Mouse (Mus musculus): ENCODE data around the gene 1810046K07Rik.

The 1810046K07Rik gene

GRCm38 (mm10) chr9:51328731-51329130 lies at the start of gene 1810046K07Rik:
Gene 1810046K07Rik, minus strand, starts transcription at chr9:51328917.
- no peak for DNase-seq (ENCODE audit: extremely low read depth, low read depth)

DNA sequence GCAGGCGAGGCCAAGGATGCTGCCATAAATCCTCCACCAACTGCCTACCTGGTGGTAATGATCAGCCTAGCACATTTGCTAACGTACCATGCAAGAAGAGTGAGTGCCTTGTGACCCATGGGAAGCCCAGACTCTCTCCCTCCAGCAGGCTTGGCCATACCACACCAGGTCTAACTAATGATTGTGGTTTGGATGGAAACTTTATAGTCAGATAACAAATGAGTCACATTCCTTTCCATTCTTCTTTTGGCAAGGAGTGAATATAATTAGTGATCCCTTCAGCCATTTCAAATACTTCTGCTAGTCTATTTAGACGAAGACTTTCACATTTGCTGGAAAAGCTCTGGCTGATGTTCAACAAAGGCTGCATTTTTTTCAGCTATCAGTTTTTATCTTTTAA lies 40.8 kb upstream of the 1810046K07Rik start:
- DNase-seq (ENCODE audit: extremely low read depth, low read depth) = no peak

DNA sequence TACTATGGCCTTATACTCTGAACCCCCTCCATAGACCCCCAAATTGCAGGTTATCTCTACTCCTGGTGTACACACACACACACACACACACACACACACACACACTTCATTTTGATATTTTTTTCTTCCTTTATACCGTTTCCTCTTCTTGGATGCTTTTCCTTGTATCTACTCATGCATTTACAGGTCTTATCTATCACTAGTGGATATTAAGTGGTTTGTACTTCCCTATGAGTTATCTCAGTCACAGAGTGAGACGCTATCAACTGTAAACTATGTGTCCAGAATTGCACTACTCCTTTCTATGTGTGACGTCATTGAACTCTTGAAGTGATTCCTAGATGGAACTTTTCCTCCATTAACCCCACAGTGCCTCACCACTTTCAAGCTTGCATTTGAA lies 38.4 kb upstream of the 1810046K07Rik start:
- DNase-seq (ENCODE audit: extremely low read depth, low read depth) = no peak

- DNase-seq (ENCODE audit: extremely low read depth, low read depth) = no peak
These were observed 35.3 kb upstream of the 1810046K07Rik start for GRCm38 (mm10) chr9:51364059-51364458.

- no peak for DNase-seq (ENCODE audit: extremely low read depth, low read depth)
These were observed 24.8 kb upstream of the 1810046K07Rik start for GRCm38 (mm10) chr9:51353511-51353910.

- DNase-seq (ENCODE audit: extremely low read depth, low read depth) = no peak
These were observed 24.2 kb upstream of the 1810046K07Rik start for GRCm38 (mm10) chr9:51352896-51353295.

DNA sequence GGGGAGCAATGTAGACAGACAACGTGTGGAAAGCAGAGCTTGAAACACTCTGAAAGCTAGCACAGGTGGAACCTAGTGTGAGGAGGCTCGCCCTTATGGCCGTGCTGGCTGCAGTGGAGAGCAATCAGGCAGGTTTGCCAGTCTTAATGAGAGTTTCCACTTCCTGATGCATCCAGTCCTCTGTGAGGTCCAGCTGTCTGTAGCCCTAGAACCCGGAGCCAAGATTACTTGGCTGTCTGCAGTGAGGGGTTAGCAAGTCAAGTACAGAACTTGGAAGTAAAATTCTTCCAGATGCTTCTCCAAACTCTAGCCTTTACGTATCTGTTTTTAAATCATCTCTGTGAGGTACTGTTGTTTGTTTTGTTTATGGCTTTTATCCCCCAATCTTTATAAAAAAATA lies 20.7 kb upstream of the 1810046K07Rik start:
- DNase-seq (ENCODE audit: extremely low read depth, low read depth) = no peak

DNA sequence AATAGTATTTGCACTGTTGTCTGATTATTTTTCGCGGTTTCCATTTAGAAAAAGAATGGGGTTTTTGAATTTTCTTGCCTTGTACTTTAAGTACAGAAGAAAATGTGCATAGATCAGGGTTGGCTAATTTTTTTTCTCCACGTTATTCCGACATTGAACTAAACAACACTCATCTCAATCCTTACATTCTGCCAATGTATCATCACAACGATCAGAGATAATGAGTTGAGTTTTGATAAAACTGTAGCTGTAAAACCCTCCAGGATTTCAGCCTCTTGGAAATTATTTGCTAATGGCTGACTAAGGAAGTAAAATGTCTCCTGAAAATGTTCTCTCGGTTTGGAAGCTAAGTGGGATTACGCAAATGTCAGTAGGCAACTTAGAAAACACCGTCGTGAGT lies 17.1 kb upstream of the 1810046K07Rik start:
- DNase-seq (ENCODE audit: extremely low read depth, low read depth) = no peak

- peak; percentile 57 for DNase-seq (ENCODE audit: extremely low read depth, low read depth)
These were observed 6.7 kb upstream of the 1810046K07Rik start for GRCm38 (mm10) chr9:51335294-51336010.

GRCm38 (mm10) chr9:51331449-51332238 lies 2.9 kb upstream of the 1810046K07Rik start:
- no peak for DNase-seq (ENCODE audit: extremely low read depth, low read depth)

DNA sequence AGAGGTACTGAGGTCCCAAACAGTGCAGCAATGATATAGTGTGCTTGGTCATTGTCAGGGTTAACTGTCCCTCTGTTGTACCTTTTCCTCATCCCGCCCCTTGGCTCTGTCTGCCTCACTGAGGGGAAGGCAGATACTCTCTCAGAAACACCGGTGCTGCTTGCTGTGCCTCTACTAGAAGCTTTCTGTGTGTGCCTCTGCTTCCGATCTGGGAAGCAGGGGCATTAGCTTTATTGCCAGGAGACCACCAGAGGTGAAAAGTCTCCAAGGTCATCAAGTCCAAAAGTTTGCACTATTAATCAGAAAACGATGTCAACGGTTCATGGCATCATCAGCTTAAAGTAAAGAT lies 1.2 kb downstream of the 1810046K07Rik start:
- no peak for DNase-seq (ENCODE audit: extremely low read depth, low read depth)

- DNase-seq (ENCODE audit: extremely low read depth, low read depth) = no peak
These were observed 1.8 kb downstream of the 1810046K07Rik start for GRCm38 (mm10) chr9:51326619-51327554.

DNA sequence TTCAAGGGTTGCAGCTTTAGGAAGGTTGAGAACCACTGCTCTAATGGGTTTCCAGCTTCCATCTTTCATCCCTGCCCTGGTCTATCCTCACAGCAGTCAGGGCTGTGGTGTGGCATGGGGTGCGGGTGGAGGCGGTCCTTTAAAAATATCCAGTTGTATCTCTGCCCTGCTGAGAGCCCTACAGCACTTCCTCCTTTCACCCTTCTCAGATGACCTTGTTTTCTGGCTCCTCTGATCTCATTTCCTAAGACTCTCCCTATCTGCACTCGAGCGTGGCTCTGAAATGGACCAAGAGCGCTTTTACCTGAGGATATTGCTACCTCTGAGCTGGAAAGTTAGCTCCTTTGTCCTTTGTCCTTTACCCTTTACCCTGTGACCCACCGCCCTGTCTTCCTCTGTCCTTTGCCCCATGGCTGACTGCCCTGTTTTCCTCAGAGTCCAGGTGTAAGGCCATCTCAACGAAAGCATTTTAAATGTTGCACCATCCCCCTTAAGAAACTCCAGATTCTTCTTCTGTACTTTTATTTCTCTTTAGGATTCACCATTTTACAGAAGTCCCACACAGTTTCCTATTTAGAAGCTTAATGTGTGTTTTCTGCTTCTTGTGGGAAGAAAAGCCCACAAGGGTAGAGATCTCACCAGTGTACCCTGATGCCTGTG lies 4.2 kb downstream of the 1810046K07Rik start:
- DNase-seq (ENCODE audit: extremely low read depth, low read depth) = no peak

GRCm38 (mm10) chr9:51320096-51320495 lies 8.6 kb downstream of the 1810046K07Rik start:
- no peak for DNase-seq (ENCODE audit: extremely low read depth, low read depth)

DNA sequence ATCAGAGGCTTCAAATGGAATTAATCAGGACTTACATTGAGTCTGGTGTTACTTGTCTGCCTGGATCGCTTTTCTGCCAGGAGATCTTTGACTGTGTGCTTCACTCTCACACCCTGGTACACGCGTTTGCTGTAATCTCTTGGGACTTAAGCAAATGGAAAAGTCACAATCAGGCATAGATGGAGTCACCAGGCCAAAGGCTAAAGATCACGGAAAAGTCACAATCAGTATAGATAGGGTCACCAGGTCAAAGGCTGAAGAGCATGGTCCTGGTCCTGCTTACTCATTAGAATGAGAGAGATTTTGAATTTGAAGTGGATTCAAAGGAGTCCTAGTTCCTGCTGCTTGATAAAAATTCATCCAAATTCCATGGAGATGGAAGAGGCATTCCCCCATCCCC lies 10.5 kb downstream of the 1810046K07Rik start:
- DNase-seq (ENCODE audit: extremely low read depth, low read depth) = no peak

DNA sequence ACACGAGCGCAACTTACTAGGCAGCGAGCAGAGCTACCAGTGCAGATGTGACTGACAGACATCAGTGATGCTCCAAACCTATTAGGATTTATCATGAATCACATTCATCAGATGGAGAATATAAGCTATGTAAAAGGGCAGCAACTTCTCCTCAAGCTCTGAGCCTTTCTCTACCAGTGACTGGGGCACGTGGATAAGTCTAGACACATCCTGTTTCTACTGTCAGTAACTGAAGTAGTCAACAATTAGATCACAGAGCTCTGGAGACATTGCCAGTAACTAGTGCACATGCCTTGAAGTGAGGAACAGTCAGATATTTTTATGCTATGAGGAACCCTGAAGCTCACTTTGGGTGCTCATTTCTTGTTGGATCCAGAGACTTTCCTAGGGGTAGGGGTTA lies 11.4 kb downstream of the 1810046K07Rik start:
- no peak for DNase-seq (ENCODE audit: extremely low read depth, low read depth)

DNA sequence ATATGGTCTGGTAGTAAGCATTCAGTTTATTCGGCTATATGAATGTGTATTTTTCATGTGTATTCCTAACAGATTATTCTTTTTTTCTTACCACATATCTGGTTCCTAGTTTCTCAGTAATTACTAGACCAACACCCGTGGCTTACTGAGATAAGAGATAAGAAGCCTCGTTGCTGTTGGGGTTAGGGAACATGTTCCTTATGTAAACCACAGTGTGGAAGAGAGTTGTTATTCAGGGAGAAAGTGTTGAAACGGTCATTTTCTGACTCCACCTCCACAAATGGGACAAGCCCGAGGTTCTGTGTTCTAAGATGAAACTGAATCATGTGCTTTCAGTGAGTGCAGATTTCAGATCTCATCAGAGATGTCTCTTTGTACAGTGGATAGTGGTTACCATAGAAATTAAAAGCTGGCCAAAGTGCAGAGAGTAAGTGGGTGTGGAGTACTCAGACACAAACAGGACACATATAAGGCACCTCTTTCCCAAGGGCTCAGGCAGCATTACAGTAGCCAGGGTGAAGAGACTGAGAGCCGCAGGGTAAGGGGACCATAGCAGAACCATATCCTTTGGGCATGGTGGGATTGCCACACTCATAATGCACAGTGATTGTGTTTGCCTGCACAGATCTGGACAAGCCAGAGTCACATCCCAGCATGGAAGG lies 13.2 kb downstream of the 1810046K07Rik start:
- DNase-seq (ENCODE audit: extremely low read depth, low read depth) = peak; percentile 88

GRCm38 (mm10) chr9:51312554-51313317 lies 16.0 kb downstream of the 1810046K07Rik start:
- no peak for DNase-seq (ENCODE audit: extremely low read depth, low read depth)

DNA sequence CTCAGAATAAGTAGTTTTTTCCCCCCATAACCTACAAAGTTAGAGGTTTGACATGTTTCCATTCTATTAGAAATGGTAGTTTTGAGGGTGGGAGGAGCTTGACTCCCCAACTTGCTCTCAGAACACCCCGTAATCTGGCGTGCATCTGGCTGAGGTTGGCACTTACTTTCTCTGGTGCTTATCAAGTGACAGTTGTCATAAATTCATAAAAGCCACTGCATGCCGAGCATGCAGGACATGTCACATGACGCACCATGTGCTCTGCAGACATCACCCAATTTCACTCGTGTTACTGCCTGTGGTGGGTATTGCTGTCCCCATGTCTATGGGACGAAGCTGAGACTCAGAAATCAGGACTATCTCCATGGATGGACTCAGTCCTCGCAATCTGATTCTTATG lies 18.2 kb downstream of the 1810046K07Rik start:
- DNase-seq (ENCODE audit: extremely low read depth, low read depth) = no peak

DNA sequence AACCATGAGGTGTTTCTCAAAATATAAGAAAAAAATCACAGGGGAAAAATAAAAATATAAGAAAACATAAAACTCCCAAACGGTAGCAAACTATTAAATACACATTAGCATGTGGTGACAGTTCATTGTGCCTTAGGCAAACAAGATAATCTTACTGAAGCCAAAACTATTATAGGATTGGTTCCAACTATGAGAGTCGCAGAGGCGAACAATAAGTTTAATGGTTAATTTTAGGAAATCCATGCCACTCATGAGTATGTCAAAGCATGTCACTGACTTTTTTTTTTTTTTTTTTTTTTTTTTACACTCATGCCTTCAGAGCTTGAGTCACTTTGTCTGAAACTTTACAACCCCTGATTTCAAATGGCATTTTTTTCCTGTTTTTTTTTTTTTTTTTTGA lies 22.4 kb downstream of the 1810046K07Rik start:
- no peak for DNase-seq (ENCODE audit: extremely low read depth, low read depth)

Data from MEL-GATA-1-ER (cell line).